Mouse (Mus musculus): ENCODE data around the gene Tenm2. TPM values are rescaled to one million over a fixed set of nuclear protein-coding genes. Genes with fewer than 3 reads are reported as not detected.

Gene Tenm2
- polyA plus RNA-seq, 1 experiment from 2014 or later, result not detected

GRCm38 (mm10) chr11:36137276-36137675 is 1098.5 kb downstream of the Tenm2 start:
- H3K27ac ChIP-seq (ENCODE audit: low read depth), result no peak overlapping the region
- no peak overlapping the region for H3K4me3 ChIP-seq (ENCODE audit: low read depth, low read length)
- no peak overlapping the region for H3K9ac ChIP-seq (replicated peaks)
- WGBS (ENCODE audit: insufficient replicate concordance), result 77% methylated on average over 6 of the region's 6 CpGs
- H3K36me3 ChIP-seq (replicated peaks; ENCODE audit: insufficient read depth, low read length), result no peaks in the 10 kb centered on the region
- no peaks in the 10 kb centered on the region for H3K27me3 ChIP-seq (ENCODE audit: insufficient read depth, low read length)
- no peaks in the 10 kb centered on the region for H3K4me1 ChIP-seq (ENCODE audit: insufficient read depth)
- no peak for TF ChIP-seq CTCF (IDR thresholded peaks at IDR 0.05; ENCODE audit: low read depth)
- TF ChIP-seq EP300 (IDR thresholded peaks at IDR 0.05; ENCODE audit: low read depth), result no peak
- H3K9me3 ChIP-seq (ENCODE audit: low read length), result no peaks in the 10 kb centered on the region
- no peak for ATAC-seq
- no peak for DNase-seq
- H3K4me2 ChIP-seq (ENCODE audit: low read depth, low read length), result no peak overlapping the region

GRCm38 (mm10) chr11:36134645-36135044 is 1101.1 kb downstream of the Tenm2 start:
- WGBS (ENCODE audit: insufficient replicate concordance), result 71% methylated on average over 9 of the region's 9 CpGs
- Histone ChIP-seq H3K4me1 (ENCODE audit: insufficient read depth) (no peaks in the 10 kb centered on the region), H3K9ac (replicated peaks) (no peak overlapping the region), H3K36me3 (replicated peaks; ENCODE audit: insufficient read depth, low read length) (no peaks in the 10 kb centered on the region), H3K27me3 (ENCODE audit: insufficient read depth, low read length) (no peaks in the 10 kb centered on the region), H3K4me3 (ENCODE audit: low read depth, low read length) (no peak overlapping the region), H3K9me3 (ENCODE audit: low read length) (no peaks in the 10 kb centered on the region), H3K4me2 (ENCODE audit: low read depth, low read length) (no peak overlapping the region), H3K27ac (ENCODE audit: low read depth) (no peak overlapping the region)
- TF ChIP-seq CTCF (IDR thresholded peaks at IDR 0.05; ENCODE audit: low read depth) (no peak), EP300 (IDR thresholded peaks at IDR 0.05; ENCODE audit: low read depth) (no peak)
- ATAC-seq, result no peak
- no peak for DNase-seq

DNA sequence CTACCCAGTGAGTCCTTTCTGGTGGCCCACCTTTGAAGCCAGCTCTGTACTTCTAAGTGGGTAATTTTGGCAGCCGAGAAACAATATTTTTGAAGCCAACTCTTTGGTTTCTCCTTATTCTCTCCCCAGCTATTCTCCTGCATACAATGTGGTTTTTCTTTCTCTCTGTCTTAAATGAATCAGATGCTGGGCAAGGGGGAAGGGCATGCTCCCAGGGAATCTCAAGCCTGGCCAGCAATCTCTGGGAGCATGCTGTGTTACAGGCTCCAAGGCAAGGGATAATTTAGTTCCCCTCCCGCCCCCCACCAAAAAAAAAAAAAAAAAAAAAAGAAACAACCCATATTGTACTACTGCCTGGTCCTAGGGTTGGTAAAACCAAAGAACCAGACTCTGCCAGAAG is 1112.5 kb downstream of the Tenm2 start:
- TF ChIP-seq EP300 (IDR thresholded peaks at IDR 0.05; ENCODE audit: low read depth) (no peak), CTCF (IDR thresholded peaks at IDR 0.05; ENCODE audit: low read depth) (no peak)
- H3K4me3 ChIP-seq (ENCODE audit: low read depth, low read length), result no peak overlapping the region
- WGBS (ENCODE audit: insufficient replicate concordance), result 76% methylated on average over 2 of the region's 2 CpGs

DNA sequence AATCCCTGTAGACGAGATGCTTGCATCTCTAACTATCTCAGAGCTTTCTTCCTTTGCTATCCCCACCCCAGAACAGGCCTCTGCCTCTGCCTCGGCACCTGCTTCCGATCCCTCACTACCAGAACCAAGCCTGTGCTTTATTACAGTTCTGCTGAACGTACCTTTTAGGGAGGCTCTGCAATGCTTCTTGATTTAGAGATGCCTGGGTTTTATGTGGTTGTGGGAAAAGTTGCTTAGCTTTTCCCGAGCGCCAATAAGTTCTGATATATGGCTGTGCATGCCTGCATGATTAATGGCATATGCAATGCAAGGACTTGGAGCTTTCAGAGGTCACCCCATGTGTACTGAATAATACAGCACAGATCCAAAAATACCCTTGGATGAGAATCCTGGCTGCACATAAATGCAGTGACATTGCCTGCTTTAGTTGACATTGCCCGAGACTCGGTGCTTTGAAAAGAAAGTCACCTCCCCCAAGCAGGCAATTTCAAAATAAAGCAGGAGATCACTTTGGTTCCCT is 1114.3 kb downstream of the Tenm2 start:
- no peaks in the 10 kb centered on the region for H3K27me3 ChIP-seq (ENCODE audit: insufficient read depth, low read length)
- H3K4me2 ChIP-seq (ENCODE audit: low read depth, low read length), result no peak overlapping the region
- TF ChIP-seq CTCF (IDR thresholded peaks at IDR 0.05; ENCODE audit: low read depth), result no peak
- no peak for TF ChIP-seq EP300 (IDR thresholded peaks at IDR 0.05; ENCODE audit: low read depth)
- H3K36me3 ChIP-seq (replicated peaks; ENCODE audit: insufficient read depth, low read length), result no peaks in the 10 kb centered on the region
- no peaks in the 10 kb centered on the region for H3K4me1 ChIP-seq (ENCODE audit: insufficient read depth)
- WGBS (ENCODE audit: insufficient replicate concordance), result 80% methylated on average over 8 of the region's 8 CpGs
- no peak overlapping the region for H3K9ac ChIP-seq (replicated peaks)
- no peaks in the 10 kb centered on the region for H3K9me3 ChIP-seq (ENCODE audit: low read length)
- H3K4me3 ChIP-seq (ENCODE audit: low read depth, low read length), result no peak overlapping the region
- no peak for ATAC-seq
- H3K27ac ChIP-seq (ENCODE audit: low read depth), result no peak overlapping the region
- no peak for DNase-seq

More for the DNA sequence above, 1112.5 kb downstream of the Tenm2 start:
- no peak overlapping the region for H3K9ac ChIP-seq (replicated peaks)
- H3K27ac ChIP-seq (ENCODE audit: low read depth), result no peak overlapping the region
- no peaks in the 10 kb centered on the region for H3K9me3 ChIP-seq (ENCODE audit: low read length)
- DNase-seq, result no peak
- no peak overlapping the region for H3K4me2 ChIP-seq (ENCODE audit: low read depth, low read length)
- no peaks in the 10 kb centered on the region for H3K27me3 ChIP-seq (ENCODE audit: insufficient read depth, low read length)
- ATAC-seq, result no peak
- no peaks in the 10 kb centered on the region for H3K4me1 ChIP-seq (ENCODE audit: insufficient read depth)
- H3K36me3 ChIP-seq (replicated peaks; ENCODE audit: insufficient read depth, low read length), result no peaks in the 10 kb centered on the region

GRCm38 (mm10) chr11:36120591-36121409 is 1115.0 kb downstream of the Tenm2 start:
- Histone ChIP-seq H3K36me3 (replicated peaks; ENCODE audit: insufficient read depth, low read length) (no peaks in the 10 kb centered on the region), H3K4me3 (ENCODE audit: low read depth, low read length) (no peak overlapping the region)
- ATAC-seq, result no peak

GRCm38 (mm10) chr11:36113326-36113725 is 1122.4 kb downstream of the Tenm2 start:
- Histone ChIP-seq H3K36me3 (replicated peaks; ENCODE audit: insufficient read depth, low read length) (no peaks in the 10 kb centered on the region), H3K9ac (replicated peaks) (no peak overlapping the region), H3K27ac (ENCODE audit: low read depth) (no peak overlapping the region), H3K4me1 (ENCODE audit: insufficient read depth) (no peaks in the 10 kb centered on the region), H3K4me3 (ENCODE audit: low read depth, low read length) (no peak overlapping the region), H3K27me3 (ENCODE audit: insufficient read depth, low read length) (no peaks in the 10 kb centered on the region), H3K4me2 (ENCODE audit: low read depth, low read length) (no peak overlapping the region), H3K9me3 (ENCODE audit: low read length) (no peaks in the 10 kb centered on the region)
- ATAC-seq (no peak), DNase-seq (no peak)
- 63% methylated on average over 12 of the region's 12 CpGs for WGBS (ENCODE audit: insufficient replicate concordance)
- TF ChIP-seq EP300 (IDR thresholded peaks at IDR 0.05; ENCODE audit: low read depth) (no peak), CTCF (IDR thresholded peaks at IDR 0.05; ENCODE audit: low read depth) (no peak)

More at GRCm38 (mm10) chr11:36120591-36121409, 1115.0 kb downstream of the Tenm2 start:
- no peak overlapping the region for H3K27ac ChIP-seq (ENCODE audit: low read depth)
- WGBS (ENCODE audit: insufficient replicate concordance), result 62% methylated on average over 7 of the region's 7 CpGs
- H3K9me3 ChIP-seq (ENCODE audit: low read length), result no peaks in the 10 kb centered on the region
- H3K4me1 ChIP-seq (ENCODE audit: insufficient read depth), result no peaks in the 10 kb centered on the region
- no peak for DNase-seq
- no peak overlapping the region for H3K9ac ChIP-seq (replicated peaks)
- H3K27me3 ChIP-seq (ENCODE audit: insufficient read depth, low read length), result no peaks in the 10 kb centered on the region
- H3K4me2 ChIP-seq (ENCODE audit: low read depth, low read length), result no peak overlapping the region
- TF ChIP-seq EP300 (IDR thresholded peaks at IDR 0.05; ENCODE audit: low read depth), result no peak
- no peak for TF ChIP-seq CTCF (IDR thresholded peaks at IDR 0.05; ENCODE audit: low read depth)
